Mouse (Mus musculus): ENCODE measurements around the gene Parp12.
A peak's percentile ranks its signal among the peaks of the same experiment; 100 is the strongest.

Parp12 gene

GRCm38 (mm10) chr6:39117584-39118455 is at the start of gene Parp12:
TSS of gene Parp12 (minus strand) at chr6:39118349.
- DNase-seq (ENCODE audit: extremely low spot score, low spot score): peak; percentile 72

- no peak for DNase-seq (ENCODE audit: extremely low spot score, low spot score)
These were observed 46.7 kb upstream of the Parp12 start for GRCm38 (mm10) chr6:39164891-39165290.

- no peak for DNase-seq (ENCODE audit: extremely low spot score, low spot score)
These were observed 43.8 kb upstream of the Parp12 start for GRCm38 (mm10) chr6:39161975-39162374.

GRCm38 (mm10) chr6:39146041-39146440 is 27.9 kb upstream of the Parp12 start:
- no peak for DNase-seq (ENCODE audit: extremely low spot score, low spot score)

GRCm38 (mm10) chr6:39132556-39132955 is 14.4 kb upstream of the Parp12 start:
- DNase-seq (ENCODE audit: extremely low spot score, low spot score): no peak

- DNase-seq (ENCODE audit: extremely low spot score, low spot score): no peak
These were observed 13.3 kb upstream of the Parp12 start for GRCm38 (mm10) chr6:39131480-39131879.

- DNase-seq (ENCODE audit: extremely low spot score, low spot score): no peak
These were observed 6.6 kb upstream of the Parp12 start for GRCm38 (mm10) chr6:39124719-39125118.

- DNase-seq (ENCODE audit: extremely low spot score, low spot score): no peak
These were observed 2.5 kb upstream of the Parp12 start for GRCm38 (mm10) chr6:39120685-39121084.

- peak; percentile 28 for DNase-seq (ENCODE audit: extremely low spot score, low spot score)
These were observed 320 bp upstream of the Parp12 start for GRCm38 (mm10) chr6:39118456-39118881.

- no peak for DNase-seq (ENCODE audit: extremely low spot score, low spot score)
These were observed 2.7 kb downstream of the Parp12 start for GRCm38 (mm10) chr6:39115438-39115837.

GRCm38 (mm10) chr6:39113141-39113540 is 5.0 kb downstream of the Parp12 start:
- DNase-seq (ENCODE audit: extremely low spot score, low spot score): no peak

- DNase-seq (ENCODE audit: extremely low spot score, low spot score): no peak
These were observed 5.4 kb downstream of the Parp12 start for GRCm38 (mm10) chr6:39112701-39113100.

- no peak for DNase-seq (ENCODE audit: extremely low spot score, low spot score)
These were observed 11.3 kb downstream of the Parp12 start for GRCm38 (mm10) chr6:39106812-39107211.

- DNase-seq (ENCODE audit: extremely low spot score, low spot score): no peak
These were observed 13.5 kb downstream of the Parp12 start for GRCm38 (mm10) chr6:39104631-39105030.

- no peak for DNase-seq (ENCODE audit: extremely low spot score, low spot score)
These were observed 41.7 kb downstream of the Parp12 start for GRCm38 (mm10) chr6:39076498-39076897.

- no peak for DNase-seq (ENCODE audit: extremely low spot score, low spot score)
These were observed 44.0 kb downstream of the Parp12 start for GRCm38 (mm10) chr6:39074186-39074585.

- no peak for DNase-seq (ENCODE audit: extremely low spot score, low spot score)
These were observed 45.5 kb downstream of the Parp12 start for GRCm38 (mm10) chr6:39072664-39073063.

GRCm38 (mm10) chr6:39066935-39067578 is 51.1 kb downstream of the Parp12 start:
- DNase-seq (ENCODE audit: extremely low spot score, low spot score): peak; percentile 82

GRCm38 (mm10) chr6:39063541-39063940 is 54.6 kb downstream of the Parp12 start:
- no peak for DNase-seq (ENCODE audit: extremely low spot score, low spot score)

- DNase-seq (ENCODE audit: extremely low spot score, low spot score): no peak
These were observed 57.0 kb downstream of the Parp12 start for GRCm38 (mm10) chr6:39061180-39061579.

- DNase-seq (ENCODE audit: extremely low spot score, low spot score): no peak
These were observed 58.3 kb downstream of the Parp12 start for GRCm38 (mm10) chr6:39059547-39060497.

Data from neural tube, embryonic 10.5 days (tissue).